Mouse (Mus musculus) kidney, postnatal 25 days (tissue): ENCODE data around the gene Kif22.

ENCODE experiments used
- DNase-seq, 2 experiments: peaks; one replicate each; pipeline ENCODE4 v3.0.0; 2021; ENCODE audit warnings: mixed read lengths in 2 of 2

The Kif22 gene

DNA sequence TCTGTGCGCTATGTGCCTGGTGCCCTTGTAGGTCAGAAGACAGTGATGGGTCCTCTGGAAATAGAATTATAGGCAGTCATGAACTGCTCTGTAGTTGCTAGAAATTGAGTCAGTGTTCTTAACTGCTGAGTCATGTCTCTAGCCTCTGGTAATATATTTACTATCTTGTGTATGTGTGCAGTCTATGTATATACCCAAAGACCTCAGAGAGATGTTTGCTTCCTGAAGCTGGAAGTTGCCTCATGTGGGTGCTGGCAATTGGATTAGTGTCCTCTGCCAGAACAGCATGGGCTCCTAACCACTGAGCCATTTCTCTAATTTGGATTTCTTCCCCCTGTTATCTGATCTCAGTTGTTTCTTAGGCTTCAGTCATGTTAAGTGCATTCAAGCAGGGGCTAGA lies 12.1 kb downstream of the Kif22 start:
- no peak for DNase-seq

DNA sequence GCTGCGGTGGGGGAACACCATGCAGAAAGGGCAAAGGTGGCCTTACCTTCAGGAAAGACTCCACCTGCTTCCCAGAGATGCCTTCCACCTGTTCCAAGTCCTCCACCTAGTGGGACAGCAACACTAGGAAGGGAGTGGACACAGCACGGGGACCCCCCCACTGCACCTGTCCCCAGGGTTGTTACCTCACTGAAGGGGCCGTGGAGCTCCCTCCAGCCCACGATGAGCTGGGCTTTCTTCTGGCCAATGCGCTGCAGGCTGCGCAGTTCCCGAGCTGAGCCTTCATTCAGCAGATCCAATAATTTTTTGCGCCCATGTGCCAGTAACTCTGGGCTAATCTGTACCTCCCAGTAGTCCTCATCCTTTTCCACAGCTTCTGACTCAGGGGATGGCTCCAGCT lies 14.4 kb downstream of the Kif22 start:
- DNase-seq = no peak

DNA sequence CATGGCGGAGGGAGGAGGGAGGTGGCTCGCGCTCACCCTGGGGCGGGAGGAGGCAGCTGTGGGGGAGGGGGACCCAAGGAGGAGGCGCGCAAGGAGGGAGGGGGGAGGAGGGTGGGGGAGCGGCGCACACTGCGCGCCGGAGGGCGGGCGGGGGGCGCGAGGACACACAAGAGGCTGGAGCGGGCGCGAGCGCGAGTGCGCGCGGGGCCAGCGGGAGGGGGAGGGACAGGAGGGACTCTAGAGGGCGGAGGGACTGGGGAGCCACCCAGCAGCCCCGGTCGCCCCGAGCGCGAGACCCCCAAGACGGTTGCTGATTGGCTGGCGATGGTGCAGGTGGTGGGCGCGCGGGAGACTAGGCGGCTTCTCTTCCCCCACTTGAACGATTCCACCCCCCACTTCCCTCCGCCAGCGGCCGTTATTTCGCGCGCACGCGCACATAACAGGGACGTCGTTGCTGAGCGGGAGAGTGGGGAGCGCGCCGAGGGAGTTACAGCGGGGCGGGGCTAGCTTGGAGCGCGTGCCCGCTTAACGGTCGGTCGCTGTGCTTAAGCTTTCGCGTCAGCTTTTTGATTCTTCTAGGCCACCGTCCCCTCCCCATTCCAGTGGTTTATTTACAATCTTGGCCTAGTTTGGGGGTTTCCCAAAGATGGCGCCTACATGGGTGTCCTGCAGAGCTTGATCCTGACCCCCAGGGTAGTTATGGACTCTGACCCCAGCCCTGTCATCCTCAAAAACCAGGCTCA lies 15.1 kb downstream of the Kif22 start, which contains the start of gene Maz:
Maz (minus strand) TSS at position 54 of the 743 bp plus-strand sequence.
- DNase-seq = peak; percentile 100

DNA sequence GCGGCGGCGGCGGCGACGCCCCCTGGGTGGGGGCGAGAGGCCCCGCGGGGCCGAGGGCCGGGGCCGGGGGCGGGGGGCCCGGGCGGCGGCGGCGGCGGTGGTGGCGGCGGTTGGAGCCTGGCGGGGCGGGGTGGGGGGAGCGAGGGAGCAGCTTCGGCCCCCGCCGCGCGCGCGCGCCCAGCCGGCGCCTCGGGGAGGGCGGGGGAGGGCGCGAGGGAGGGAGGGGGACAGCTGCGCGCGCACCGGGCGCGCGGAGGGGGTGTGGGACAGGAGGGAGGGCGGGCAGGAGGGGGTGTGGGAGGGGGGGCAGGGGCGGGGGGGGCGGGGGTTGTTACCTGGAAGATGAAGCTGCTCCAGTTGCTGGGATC lies 15.7 kb downstream of the Kif22 start:
- no peak for DNase-seq

DNA sequence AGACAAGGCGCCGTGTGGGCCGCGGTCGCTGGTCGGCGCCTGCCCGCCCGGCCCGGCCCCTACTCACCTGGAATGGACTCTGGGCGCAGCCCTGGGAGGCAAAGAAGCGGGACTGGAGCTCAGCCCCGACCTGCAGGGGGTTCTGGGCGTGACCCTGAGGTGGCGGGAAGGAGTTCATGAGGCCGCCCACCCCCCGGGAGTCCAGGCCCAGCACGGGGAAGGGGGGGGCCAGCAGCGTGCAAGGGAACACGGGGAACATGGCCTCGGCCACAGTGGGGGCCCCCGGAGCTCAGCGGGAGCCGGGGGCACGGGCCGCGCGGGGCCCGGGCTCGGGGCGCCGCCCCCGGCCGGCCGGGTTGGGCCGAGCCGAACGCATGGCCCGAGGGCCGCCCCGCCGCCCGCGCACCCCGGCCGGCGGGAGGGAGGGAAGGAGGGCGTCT lies 16.1 kb downstream of the Kif22 start:
- DNase-seq = peak; percentile 76 to 93

DNA sequence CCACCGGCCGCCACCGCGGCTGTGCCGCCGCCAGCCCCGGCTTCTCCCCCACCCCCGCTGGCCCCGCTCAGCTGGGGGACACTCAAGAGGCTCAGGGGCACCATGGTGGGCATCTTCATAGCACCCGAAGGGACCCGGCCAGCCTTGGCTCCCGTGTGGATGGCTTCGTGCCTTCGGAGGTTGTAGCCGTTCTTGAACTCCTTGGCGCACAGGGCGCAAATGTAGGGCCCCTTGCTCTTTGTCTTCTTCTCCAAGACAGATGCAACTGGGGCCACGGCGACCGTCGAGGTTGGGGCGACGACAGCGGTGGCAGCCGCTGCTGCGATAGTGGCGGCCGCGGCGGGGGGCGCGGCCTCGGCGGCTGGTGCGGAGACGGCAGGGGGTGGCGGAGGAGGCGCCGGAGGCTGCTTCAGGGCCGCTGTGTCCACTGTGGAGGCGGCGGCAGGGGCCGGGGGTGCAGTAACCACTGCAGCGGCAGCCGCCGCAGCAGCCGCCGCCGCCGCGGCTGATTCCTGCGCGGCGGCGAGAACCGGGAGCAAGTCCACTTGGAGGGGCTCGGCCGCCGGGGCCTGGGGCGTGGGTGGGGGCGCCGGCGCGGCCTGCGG lies 16.6 kb downstream of the Kif22 start:
- peak; percentile 40 to 77 for DNase-seq

DNA sequence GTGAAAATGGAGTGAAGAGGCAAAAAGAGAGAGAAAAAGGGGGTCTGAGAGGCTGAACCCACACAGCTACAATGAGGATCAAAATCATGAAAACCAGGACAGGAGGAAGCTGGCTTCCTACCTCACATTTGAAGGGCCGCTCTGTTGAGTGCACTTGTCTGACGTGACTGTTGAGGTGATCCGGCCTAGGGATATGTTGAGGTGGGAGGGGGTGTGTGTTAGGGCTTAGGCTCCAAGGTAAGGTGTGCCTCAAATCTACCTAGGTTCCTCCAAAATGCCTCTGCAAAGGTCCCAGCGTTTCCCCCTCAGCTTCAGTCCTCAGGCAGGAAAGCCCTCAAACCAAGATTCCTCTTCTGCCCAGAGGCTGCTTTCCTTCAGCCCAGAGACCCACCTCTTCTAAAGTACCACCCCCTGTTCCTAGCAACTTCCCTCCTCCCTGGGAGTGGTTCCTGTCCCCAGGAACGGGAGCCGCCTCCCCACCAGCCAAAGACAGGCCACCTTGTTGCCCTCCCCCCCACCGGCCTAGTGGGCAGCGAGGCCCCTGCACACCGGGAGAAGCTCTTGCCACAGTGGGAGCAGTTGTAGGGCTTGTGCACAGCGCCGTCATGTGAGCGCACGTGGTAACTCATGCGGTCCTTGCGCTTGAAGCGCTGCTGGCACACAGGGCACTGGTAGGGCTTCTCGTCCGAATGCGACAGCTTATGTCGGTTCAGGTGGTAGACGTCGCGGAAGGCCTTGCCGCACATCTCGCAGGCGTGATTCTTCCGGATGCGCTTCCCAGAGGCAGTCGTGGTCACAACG lies 17.3 kb downstream of the Kif22 start:
- peak; percentile 86 to 94 for DNase-seq

DNA sequence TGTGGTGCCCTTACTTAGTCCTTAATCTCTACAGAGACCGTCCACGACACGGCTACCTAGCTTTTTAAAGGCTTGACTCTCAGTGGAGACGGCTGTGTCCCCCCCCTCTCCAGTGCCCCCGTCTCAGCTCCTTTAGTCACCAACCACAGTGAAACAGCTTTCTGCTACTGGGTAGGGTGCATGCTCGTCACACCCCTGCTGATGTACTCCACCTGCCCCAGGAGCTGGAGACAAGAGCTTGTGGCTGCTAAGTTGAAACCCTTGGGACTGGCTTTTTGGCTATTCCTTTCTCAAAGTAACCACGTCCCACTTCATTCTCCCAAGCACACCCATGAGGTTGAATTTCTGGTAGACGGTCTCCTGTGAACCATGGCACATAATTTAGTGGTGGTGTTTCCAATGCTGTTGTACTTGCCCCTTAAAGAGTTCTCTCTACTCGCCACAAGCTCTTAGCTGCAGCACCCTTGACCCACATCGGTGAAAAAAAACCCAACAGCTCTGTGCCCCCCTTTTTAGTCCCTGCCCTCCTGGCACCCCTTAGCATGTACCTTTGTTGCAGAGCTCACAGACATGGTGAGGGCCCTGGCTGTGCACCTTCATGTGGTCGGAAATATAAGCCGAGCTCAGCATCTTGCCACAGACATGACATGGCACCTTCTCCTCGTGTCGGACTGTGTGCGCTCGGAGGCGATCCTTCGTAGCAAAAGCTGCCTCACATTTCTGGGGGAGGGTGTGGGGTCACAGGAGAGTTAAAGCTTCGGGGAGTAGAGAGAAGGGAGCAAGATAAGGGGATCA lies 18.2 kb downstream of the Kif22 start:
- DNase-seq = peak in 1 of 2 experiments; percentile 40

DNA sequence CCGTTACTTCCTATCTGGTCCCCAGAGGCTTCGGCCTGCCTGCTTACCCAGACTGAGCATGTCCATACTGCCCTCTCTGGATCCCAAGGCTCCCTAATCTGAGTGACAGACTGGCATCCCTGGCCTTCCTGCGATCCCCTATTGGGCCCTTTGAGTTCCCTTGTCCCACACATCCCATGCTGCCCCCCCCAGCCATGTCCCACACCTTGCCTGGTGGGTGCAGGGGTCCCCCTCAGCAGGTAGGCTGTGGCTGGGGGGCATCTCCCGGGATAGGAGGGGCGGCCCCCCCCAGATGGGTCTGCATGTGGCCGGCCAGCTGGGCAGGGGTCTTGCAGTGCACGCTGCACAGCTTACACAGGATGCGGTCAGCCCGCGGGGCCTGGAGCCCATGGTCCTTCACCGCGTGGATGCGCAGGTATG lies 19.0 kb downstream of the Kif22 start:
- DNase-seq = peak in 1 of 2 experiments; percentile 49

DNA sequence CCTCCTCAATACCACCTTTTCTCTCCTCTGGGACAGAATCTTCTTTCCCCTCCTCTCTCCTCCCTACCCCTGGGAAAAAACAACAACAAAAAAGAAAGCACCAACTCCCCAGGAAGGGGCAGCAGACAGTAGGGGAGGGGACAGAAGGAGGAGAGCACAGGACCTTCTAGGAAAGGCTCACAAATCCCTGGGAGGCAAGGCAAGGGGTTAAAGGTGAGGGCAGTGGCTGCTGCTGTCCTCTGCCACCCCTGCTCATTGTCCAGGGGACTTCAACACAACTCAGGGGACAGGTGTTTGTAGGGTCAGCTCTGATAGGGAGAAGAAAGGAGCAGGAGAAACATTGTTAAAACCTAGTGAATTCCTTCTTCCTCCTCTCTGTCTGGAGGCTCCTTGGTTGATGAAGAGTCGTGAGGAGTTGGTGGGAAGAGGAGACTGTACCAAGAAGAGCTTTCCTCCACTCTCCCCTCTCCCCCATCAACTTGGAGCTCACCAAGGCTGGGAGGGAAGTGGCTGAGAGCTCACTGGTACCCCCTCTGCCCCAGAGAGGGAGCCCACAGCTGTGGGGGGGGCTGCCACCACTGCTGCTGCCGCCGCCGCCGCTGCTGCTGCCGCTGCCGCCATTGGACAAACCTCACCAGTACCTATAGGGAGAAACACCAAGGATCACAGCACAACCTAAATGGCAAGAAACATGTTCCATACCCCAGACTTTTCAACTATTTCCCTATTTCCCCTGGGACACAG lies 19.6 kb downstream of the Kif22 start:
- DNase-seq = peak in 1 of 2 experiments; percentile 38

DNA sequence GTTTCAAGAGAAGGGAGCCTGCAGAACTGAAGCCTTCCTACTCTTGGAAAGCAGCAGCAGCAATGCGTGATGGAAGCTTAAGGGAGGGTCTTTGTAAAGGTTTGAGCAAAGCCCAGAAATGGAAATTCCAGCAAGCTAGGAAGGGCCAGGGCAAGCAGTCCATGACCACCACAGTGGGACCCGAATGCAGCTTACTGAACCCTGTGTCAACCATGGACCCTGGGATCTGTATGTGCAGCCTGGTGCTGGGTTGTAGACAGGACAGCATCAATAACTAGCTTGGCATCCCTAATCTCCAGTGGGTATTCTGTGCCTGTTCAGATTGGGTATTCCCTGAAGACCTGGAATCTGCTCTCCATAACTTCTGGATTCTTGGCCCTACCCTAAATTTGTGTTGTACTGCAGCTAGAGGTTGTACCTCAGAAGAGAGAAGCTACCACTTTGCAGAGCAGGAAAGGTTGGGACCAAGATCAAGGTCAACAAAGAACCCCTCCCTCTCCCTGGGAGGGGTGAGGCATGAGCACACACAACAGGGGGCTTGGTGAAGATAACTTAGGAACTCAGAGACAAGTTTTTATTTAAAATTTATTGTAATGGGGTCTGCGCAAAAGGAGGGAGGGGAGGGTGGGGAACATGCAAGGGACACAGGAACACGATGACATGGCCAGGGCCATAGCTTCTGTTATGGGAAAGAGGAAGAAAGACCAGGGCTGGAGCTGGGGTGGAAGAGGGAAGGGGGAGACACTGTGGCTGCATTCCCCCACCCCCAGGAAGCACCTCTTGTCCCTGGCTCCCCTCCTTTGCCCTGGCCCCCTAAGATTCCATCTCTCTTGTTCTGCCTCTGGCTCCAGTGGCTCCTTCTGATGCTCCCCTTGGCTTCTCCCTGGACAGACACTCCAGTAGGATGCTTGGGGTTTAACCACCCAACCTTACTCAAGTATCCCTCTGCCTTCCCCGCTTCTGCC lies 20.4 kb downstream of the Kif22 start:
- peak in 1 of 2 experiments; percentile 15 for DNase-seq

DNA sequence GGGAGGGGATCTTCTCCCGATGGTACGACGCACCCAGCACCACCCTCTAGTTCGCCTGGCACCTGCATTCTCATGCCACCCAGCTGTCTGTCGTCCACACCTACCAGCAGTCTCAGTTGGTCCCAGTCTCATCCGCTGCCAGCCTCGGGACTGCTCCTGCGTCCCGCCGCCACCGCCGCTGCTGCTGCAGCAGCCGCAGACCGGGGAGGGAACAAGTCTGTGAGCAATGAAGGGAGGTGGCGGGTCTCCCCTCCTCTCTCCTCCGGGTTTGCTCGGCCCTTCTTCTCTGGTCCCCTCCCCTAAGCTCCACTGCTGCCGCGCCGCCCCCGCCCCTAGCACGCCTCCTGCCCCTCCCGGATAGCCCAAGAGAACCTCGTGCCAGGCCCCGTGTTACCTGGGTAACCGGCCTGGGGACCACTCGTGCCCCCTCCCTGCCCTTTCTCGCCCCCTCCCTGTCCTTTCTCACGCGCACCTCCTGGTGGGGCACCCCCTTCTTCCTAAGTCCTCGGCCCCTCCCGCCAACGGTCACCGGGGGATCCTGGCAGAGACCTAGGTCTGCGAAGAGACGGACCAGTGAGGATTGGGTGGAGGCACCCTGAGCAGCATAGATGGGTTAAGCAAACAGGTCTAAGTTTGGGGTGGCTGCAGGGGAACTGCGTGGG lies 21.2 kb downstream of the Kif22 start, which contains the start of the genes Gm42742 and Prrt2:
Gm42742 (minus strand) TSS at position 197 of the 662 bp plus-strand sequence.
Prrt2 (minus strand) TSS at position 311 of the 662 bp plus-strand sequence.
- DNase-seq = peak; percentile 32 to 70

DNA sequence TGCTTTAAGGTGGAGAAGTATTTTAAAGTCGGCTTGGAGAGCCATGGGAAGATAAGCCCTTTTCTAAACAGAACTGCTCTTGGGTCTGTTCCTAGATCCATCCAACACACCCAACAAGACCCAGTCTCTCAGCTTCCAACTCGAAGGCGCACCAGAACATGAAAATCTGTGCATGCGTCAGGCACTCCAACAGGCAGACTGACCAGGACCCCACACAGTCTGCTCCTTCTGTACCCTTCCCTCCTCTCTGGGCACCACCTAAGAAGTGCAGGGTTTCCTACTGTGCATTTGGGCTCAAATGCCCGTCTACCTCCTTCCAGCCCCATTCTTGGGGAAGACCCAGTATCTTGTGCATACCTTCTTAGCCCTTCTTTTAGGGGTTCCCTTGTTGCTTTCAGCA lies 21.8 kb downstream of the Kif22 start:
- DNase-seq = no peak

DNA sequence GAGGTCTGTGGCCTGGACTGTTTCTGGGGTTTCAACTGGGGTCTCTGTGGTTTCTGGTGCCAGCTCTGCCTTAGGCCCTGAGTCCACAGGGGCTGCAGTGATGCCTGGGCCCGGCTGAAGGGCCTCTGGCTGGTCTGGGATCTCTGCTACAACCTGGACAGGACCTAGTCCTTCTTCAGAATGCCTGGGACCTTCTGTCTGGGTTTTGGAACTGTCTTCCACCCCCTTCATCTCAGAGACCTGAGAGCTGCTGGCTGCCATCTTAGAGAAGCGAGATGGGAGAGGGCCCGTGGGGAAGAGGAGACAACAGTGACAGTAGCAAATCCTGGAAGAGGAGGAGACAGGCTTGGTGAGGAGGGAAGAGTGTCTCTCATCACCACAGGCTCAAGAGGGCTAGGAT lies 22.2 kb downstream of the Kif22 start:
- no peak for DNase-seq

DNA sequence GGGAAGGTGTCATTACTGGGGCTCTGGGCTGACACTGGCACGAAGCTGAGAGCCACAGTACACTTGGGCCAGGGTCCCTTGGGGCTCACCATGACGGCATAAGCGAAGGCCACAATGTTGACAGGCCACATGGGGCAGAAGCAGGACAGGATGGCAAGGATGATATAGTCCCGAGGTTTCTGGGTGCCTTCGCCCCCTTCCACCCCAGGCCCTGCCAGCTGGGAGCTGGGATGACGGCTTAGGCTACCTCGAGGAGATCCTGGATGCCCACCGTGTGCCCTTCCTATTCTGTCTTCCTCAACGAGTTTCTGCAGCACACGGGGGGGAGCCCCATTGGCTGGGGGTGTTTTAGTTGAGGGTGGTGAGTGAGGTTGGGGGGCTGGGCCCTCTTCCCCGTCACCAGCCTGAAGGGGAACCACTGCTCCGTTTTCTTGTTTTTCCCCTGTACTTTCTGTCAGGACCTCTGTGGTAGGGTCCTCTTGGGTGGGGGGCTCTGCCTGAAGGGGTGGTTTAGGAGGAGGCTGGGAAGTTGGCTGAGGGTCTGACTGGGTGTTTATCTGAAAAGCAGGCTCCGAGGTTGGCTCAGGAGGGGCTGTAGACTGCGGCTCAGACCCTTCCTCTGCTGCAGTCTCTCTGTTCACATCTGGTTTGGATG lies 22.8 kb downstream of the Kif22 start:
- no peak for DNase-seq

DNA sequence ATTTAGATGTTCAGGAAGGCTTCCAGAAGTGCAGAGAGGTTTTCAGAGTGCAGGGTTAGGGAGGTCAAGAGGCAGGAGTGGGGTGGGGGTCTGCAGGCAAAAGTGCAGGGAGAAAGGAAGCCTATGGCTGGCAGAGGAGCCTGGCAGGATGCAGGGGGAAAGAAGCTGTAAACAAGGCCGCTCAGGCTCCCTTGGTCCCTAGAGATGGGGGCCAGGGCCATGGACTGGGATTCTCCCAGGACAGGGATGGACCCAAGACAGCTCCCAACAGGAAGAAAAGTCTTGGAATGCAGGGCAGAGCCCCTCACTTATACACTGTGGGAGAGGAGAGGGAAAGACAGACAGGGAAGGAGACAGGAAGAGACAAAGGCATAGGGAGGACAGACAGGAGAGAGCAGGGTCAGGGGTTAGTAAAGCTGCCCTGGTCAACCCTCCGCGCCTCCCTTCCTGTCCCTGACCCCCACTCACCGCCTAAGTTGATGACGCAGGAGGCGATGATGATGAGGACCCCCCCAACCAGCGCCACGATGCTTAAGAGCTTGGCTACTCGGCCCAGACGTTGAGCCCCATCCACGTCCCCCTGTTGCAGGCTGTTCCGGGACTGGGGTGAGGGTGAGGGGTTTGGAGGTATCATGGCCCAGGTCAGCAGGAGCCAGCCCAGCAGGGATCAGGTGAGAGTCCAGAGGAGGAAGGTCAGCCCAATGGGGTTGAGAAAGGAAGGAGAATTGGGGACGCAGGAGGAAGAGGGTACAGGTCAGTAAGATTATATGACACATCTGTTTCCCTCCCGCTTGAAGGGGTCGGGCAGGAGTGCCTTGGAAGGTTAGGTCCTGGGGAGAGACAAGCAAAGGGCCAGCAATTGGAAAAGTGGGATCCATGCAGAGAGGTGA lies 23.6 kb downstream of the Kif22 start:
- DNase-seq = no peak

DNA sequence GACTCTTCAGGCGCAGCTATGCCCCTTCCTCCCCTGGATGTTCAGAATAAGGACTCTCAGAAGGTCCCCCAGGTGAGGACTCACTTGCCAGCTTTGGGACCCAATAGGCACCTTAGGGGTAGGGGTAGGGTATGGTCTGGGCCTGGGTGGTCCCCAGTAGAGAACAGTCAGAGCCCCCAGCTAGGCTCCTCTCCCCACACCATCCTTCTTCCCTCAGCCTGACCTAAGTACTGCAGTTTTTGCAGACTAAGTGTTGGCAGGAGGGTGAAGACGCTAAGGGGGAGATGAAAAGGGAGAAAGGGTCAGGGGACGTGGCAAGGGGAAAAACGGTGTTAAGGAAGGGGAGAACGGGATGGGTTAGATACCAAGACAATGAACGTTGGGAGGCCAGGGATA lies 24.3 kb downstream of the Kif22 start:
- DNase-seq = no peak
